Mouse (Mus musculus) liver, postnatal 0 days (tissue): ENCODE measurements around the gene Atpif1.

Experiments
- CTCF ChIP-seq: sonication (generic); IDR thresholded peaks from 2 replicates; pipeline ENCODE4 v1.5.1; 2016; ENCODE audit warnings: antibody characterized with exemption, low read depth
- EP300 ChIP-seq: IDR thresholded peaks from 2 replicates; pipeline ENCODE4 v1.6.1; 2016; ENCODE audit warnings: antibody characterized with exemption, low read depth, mild to moderate bottlenecking

DNA sequence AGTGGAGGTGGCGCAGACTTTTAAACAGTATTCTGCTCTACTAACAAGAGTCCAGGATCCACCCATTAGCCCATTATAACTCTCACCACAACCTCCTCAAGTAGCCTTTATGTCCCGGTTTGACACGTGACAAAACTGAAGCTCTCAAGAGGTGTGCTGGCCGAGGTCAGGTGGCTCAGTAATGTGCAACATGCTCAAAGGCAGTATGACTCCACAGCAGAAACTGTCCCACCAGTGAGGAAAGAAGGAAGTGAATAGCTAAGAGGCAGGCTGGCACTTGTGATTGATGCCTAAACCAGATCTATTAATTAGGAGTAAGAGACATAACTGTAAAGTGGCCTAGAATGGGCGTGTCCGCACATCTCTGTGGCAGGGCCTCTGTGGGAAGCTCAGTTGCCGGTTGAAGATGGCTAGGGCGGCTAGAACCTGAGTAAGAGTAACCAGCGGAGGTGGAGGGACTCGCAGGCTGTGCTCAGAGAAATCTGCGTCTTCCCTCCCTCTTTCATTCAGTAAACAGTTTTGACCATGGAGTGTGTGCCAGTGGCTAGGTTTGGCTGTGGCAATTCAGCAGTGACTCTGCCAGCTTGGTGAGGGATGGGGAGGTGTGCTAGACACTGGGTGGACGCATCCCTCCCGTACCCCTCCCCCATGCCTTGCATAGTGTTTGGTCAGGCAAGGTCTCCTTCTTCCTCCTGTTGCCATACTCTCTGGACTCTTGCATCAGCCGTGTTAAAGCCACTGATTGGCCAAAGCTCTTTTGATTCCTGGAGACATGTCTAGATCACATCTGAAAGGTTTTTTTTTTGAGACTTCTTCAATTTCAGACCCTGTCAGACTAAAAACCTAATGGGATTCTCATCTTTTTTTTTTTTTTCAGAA, 19.8 kb downstream of the Atpif1 start:
- no peak for TF ChIP-seq CTCF
- no peak for TF ChIP-seq EP300
